Mouse (Mus musculus): Measurements from ENCODE around the gene Sgpp1. TPM values are rescaled to one million over a fixed set of nuclear protein-coding genes. Genes with fewer than 3 reads are reported as not detected.
"Not testable (repeated sequence)": the region's sequence is repeated elsewhere in the genome, so short reads cannot be mapped to it uniquely, and the experiment has no call there.

Gene Sgpp1
- polyA plus RNA-seq, 1 experiment from 2014 or later = 40.7 TPM

GRCm38 (mm10) chr12:75709506-75709905, 26.0 kb downstream of the Sgpp1 start:
- Histone ChIP-seq H3K27me3 (no peaks in the 10 kb centered on the region), H3K4me1 (no peaks in the 10 kb centered on the region), H3K9me3 (no peaks in the 10 kb centered on the region), H3K4me3 (no peak overlapping the region), H3K4me2 (no peak overlapping the region), H3K36me3 (peaks cover 6% of the 10 kb centered on the region; the same call in 1 of the 2 replicates), H3K9ac (no peak overlapping the region), H3K27ac (no peak overlapping the region)
- ATAC-seq (ENCODE audit: insufficient number of reproducible peaks, low FRiP score, low TSS enrichment, low read depth) = no peak
- 74% methylated on average over 2 of the region's 2 CpGs for WGBS

- H3K4me1 ChIP-seq = peaks cover 7% of the 10 kb centered on the region; the same call in 1 of the 2 replicates
- H3K27ac ChIP-seq = no peak overlapping the region
- no peak overlapping the region for H3K4me3 ChIP-seq
- WGBS = 91% methylated on average over 7 of the region's 7 CpGs
- no peaks in the 10 kb centered on the region for H3K9me3 ChIP-seq
- no peaks in the 10 kb centered on the region for H3K36me3 ChIP-seq
- no peak for ATAC-seq (ENCODE audit: insufficient number of reproducible peaks, low FRiP score, low TSS enrichment, low read depth)
- no peaks in the 10 kb centered on the region for H3K27me3 ChIP-seq
- no peak overlapping the region for H3K9ac ChIP-seq
- H3K4me2 ChIP-seq = no peak overlapping the region
These were observed 28.9 kb downstream of the Sgpp1 start for GRCm38 (mm10) chr12:75706670-75707069.

DNA sequence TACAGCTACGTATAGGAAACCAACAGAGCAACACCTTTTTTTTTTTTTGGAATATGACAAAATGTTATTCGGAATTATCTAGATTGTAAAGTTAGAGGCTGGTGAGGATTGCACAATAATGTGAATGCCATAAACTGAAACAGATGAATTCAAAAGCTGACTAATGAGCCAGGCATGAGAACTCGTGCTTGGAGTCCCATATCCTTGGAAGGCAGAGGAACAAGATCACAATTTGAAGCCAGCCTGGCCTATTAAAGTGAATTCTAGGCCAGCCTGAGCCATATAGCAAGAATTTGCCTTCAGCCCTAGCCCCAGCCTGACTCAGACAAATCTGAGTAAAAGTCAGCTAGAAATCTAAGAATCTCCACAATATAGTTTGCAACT, 32.8 kb downstream of the Sgpp1 start:
- H3K4me1 ChIP-seq = peaks cover 15% of the 10 kb centered on the region; the same call in 1 of the 2 replicates
- H3K36me3 ChIP-seq = no peaks in the 10 kb centered on the region
- H3K9me3 ChIP-seq = no peaks in the 10 kb centered on the region
- ATAC-seq (ENCODE audit: insufficient number of reproducible peaks, low FRiP score, low TSS enrichment, low read depth) = no peak
- WGBS = 64% methylated on average over 3 of the region's 3 CpGs
- no peak overlapping the region for H3K4me3 ChIP-seq
- H3K9ac ChIP-seq = no peak overlapping the region
- no peaks in the 10 kb centered on the region for H3K27me3 ChIP-seq
- no peak overlapping the region for H3K27ac ChIP-seq
- no peak overlapping the region for H3K4me2 ChIP-seq

DNA sequence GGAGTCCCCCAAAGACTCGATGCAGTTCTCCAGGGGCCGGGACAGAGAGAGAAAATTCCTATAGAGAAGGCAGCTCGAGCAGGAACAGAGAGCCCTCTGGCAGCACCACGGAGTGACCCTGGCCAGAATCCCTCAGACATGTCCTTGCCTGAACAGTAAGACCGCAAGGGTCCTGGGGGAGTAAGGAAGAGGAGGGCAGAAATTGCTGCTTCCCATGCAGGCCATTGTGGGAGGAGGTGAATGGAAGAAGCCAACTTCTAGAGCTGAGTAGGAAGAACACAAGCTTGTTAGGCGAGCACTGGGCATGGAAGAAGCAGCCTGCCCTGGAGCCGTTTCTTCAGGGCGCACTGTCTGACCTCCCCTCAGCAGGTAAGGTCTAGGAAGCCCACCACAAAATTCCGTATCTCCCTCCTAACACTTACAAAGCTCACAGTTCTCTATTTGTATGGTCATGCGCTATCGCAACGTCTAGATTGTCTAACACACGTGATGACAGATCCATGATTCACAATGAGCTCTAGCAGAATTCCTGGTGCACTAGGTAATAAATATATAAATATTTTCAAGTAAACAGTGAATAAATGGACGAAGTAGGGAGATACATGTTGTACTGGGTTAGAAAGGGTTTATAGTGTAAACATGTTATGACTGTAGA, 33.3 kb downstream of the Sgpp1 start:
- H3K9ac ChIP-seq = no peak overlapping the region
- no peaks in the 10 kb centered on the region for H3K27me3 ChIP-seq
- 0 out of 2 replicates have a peak overlapping the region, but pooled peaks have one; percentile 6 for H3K27ac ChIP-seq
- no peak for ATAC-seq (ENCODE audit: insufficient number of reproducible peaks, low FRiP score, low TSS enrichment, low read depth)
- peak overlapping the region; percentile 11; the same call in 1 of the 2 replicates for H3K4me3 ChIP-seq
- peak overlapping the region; percentile 40 for H3K4me2 ChIP-seq
- H3K9me3 ChIP-seq = no peaks in the 10 kb centered on the region
- peaks cover 15% of the 10 kb centered on the region; the same call in 1 of the 2 replicates for H3K4me1 ChIP-seq
- no peaks in the 10 kb centered on the region for H3K36me3 ChIP-seq
- WGBS = 63% methylated on average over 14 of the region's 14 CpGs

- no peak overlapping the region for H3K9ac ChIP-seq
- ATAC-seq (ENCODE audit: insufficient number of reproducible peaks, low FRiP score, low TSS enrichment, low read depth) = no peak
- H3K9me3 ChIP-seq = no peaks in the 10 kb centered on the region
- peak overlapping the region; percentile 40 for H3K4me2 ChIP-seq
- H3K4me1 ChIP-seq = peaks cover 15% of the 10 kb centered on the region; the same call in 1 of the 2 replicates
- no peaks in the 10 kb centered on the region for H3K27me3 ChIP-seq
- H3K4me3 ChIP-seq = peak overlapping the region; percentile 11; the same call in 1 of the 2 replicates
- H3K27ac ChIP-seq = 0 out of 2 replicates have a peak overlapping the region, but pooled peaks have one; percentile 6
- 30% methylated on average over 21 of the region's 21 CpGs for WGBS
- H3K36me3 ChIP-seq = no peaks in the 10 kb centered on the region
These were observed 34.1 kb downstream of the Sgpp1 start for GRCm38 (mm10) chr12:75701173-75702083.

DNA sequence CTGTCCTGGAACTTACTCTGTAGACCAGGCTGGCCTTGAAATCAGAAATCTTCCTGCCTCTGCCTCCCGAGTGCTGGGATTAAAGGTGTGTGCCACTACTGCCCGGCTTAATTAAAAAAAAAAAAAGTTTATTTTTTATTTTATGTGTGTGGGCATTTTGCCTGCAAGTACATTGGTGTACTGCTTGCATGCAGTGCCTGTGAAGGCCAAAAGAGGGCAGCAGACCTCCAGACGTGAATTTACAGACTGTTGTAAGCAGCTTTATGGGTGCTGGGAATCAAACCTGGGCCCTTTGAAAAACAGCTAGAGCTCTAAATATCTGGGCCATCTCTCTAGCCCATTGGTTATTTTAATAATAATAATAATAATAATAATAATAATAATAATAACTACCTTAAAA, 36.8 kb downstream of the Sgpp1 start:
- H3K9me3 ChIP-seq = no peaks in the 10 kb centered on the region
- H3K9ac ChIP-seq = no peak overlapping the region
- peaks cover 15% of the 10 kb centered on the region; the same call in 1 of the 2 replicates for H3K4me1 ChIP-seq
- H3K4me2 ChIP-seq = no peak overlapping the region
- 93% methylated on average over 3 of the region's 3 CpGs for WGBS
- no peaks in the 10 kb centered on the region for H3K36me3 ChIP-seq
- no peak for ATAC-seq (ENCODE audit: insufficient number of reproducible peaks, low FRiP score, low TSS enrichment, low read depth)
- H3K4me3 ChIP-seq = no peak overlapping the region
- no peak overlapping the region for H3K27ac ChIP-seq
- H3K27me3 ChIP-seq = no peaks in the 10 kb centered on the region

DNA sequence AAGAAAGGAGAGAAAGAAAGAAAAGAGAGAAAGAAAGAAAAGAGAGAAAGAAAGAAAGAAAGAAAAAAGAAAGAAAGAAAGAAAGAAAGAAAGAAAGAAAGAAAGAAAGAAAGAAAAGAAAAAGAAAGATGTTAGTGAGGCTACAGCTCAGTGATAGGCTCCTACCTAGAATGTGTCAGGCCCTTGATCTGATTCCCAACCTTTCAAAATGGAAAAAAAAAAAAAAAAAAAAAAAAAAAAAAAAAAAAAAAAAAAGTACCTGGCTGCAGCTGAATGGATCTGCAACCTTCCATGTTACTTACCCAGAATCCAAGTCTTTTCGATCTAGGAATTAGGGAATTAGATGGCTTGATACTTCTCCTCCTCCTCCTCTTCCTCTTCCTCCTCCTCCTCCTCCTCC, 39.7 kb downstream of the Sgpp1 start:
- not testable (repeated sequence) for H3K9ac ChIP-seq; H3K4me3 ChIP-seq; H3K36me3 ChIP-seq; H3K27ac ChIP-seq; H3K4me1 ChIP-seq; H3K27me3 ChIP-seq; H3K4me2 ChIP-seq; ATAC-seq (ENCODE audit: insufficient number of reproducible peaks, low FRiP score, low TSS enrichment, low read depth); H3K9me3 ChIP-seq
- 95% methylated on average over 1 of the region's 1 CpGs for WGBS

- no peak for ATAC-seq (ENCODE audit: insufficient number of reproducible peaks, low FRiP score, low TSS enrichment, low read depth)
- H3K36me3 ChIP-seq = no peaks in the 10 kb centered on the region
- H3K27me3 ChIP-seq = no peaks in the 10 kb centered on the region
- no peaks in the 10 kb centered on the region for H3K4me1 ChIP-seq
- no peak overlapping the region for H3K9ac ChIP-seq
- H3K4me2 ChIP-seq = no peak overlapping the region
- 81% methylated on average over 2 of the region's 2 CpGs for WGBS
- H3K9me3 ChIP-seq = no peaks in the 10 kb centered on the region
- no peak overlapping the region for H3K4me3 ChIP-seq
- H3K27ac ChIP-seq = no peak overlapping the region
These were observed 46.5 kb downstream of the Sgpp1 start for GRCm38 (mm10) chr12:75689003-75689402.

DNA sequence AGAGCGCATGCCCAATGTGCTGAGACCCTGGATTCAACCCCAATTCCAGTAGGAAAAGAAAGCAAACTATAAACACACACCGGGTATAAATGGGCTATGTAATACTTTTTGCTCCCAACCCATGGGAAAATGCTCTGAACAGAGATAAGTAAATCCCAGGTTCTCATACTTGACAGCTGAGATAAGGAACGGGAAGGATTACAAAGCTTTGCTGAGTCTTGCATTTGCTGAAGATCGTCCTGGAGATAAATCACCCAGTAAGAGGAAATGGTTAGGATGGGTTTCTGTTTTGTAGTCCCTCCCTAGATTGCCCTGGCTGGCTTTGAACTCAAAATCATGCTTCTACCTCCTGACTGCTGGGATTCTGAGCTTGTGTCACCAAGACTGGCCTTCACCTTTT, 48.2 kb downstream of the Sgpp1 start:
- 52% methylated on average over 4 of the region's 4 CpGs for whole genome bisulfite sequencing
- H3K9ac ChIP-seq = no peak overlapping the region
- no peaks in the 10 kb centered on the region for H3K9me3 ChIP-seq
- H3K27ac ChIP-seq = no peak overlapping the region
- no peak overlapping the region for H3K4me3 ChIP-seq
- H3K27me3 ChIP-seq = no peaks in the 10 kb centered on the region
- no peak for ATAC-seq (ENCODE audit: insufficient number of reproducible peaks, low FRiP score, low TSS enrichment, low read depth)
- H3K4me1 ChIP-seq = no peaks in the 10 kb centered on the region
- no peaks in the 10 kb centered on the region for H3K36me3 ChIP-seq
- no peak overlapping the region for H3K4me2 ChIP-seq

DNA sequence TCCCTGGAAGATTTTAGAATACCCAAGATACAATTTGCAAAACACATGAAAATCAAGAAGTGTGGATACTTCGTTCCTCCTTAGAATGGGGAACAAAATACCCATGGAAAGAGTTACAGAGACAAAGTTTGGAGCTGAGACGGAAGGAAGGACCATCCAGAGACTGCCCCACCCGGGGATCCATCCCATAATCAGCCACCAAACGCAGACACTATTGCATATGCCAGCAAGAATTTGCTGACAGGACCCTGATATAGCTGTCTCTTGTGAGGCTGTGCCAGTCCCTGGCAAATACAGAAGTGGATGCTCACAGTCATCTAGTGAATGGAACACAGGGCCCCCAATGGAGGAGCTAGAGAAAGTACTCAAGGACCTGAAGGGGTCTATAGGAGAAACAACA, 51.5 kb downstream of the Sgpp1 start:
- not testable (repeated sequence) for H3K4me1 ChIP-seq; H3K9me3 ChIP-seq; H3K27me3 ChIP-seq; H3K4me3 ChIP-seq; H3K36me3 ChIP-seq; ATAC-seq (ENCODE audit: insufficient number of reproducible peaks, low FRiP score, low TSS enrichment, low read depth); H3K4me2 ChIP-seq; H3K9ac ChIP-seq; H3K27ac ChIP-seq
- WGBS = 80% methylated on average over 4 of the region's 4 CpGs

DNA sequence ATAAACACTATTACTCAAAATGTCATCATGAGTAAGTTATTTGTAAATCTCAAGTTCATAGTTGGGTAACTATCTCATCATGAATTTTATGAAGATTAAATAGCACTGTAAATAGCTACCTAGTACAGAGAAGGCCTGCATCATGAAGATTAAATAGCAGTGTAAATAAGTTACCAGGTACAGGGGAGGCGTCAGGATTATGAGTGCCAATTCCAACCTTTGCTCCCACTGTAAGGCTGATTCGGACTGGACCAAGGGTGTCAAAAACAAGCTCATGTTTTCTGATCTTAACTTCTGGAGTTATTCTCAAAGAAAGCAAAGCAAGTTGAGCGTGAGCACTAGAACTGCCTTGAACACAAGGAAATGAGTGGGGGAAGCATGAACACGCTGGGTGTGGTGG, 51.9 kb downstream of the Sgpp1 start:
- H3K27ac ChIP-seq = no peak overlapping the region
- ATAC-seq (ENCODE audit: insufficient number of reproducible peaks, low FRiP score, low TSS enrichment, low read depth) = no peak

GRCm38 (mm10) chr12:75682842-75683241, 52.7 kb downstream of the Sgpp1 start:
- 39% methylated on average over 2 of the region's 2 CpGs for WGBS
- no peaks in the 10 kb centered on the region for H3K4me1 ChIP-seq
- no peaks in the 10 kb centered on the region for H3K9me3 ChIP-seq
- ATAC-seq (ENCODE audit: insufficient number of reproducible peaks, low FRiP score, low TSS enrichment, low read depth) = no peak
- H3K27ac ChIP-seq = no peak overlapping the region
- H3K9ac ChIP-seq = no peak overlapping the region
- no peak overlapping the region for H3K4me2 ChIP-seq
- H3K36me3 ChIP-seq = no peaks in the 10 kb centered on the region
- H3K27me3 ChIP-seq = no peaks in the 10 kb centered on the region
- H3K4me3 ChIP-seq = no peak overlapping the region

More for the DNA sequence above, 51.9 kb downstream of the Sgpp1 start:
- no peaks in the 10 kb centered on the region for H3K4me1 ChIP-seq
- H3K9me3 ChIP-seq = no peaks in the 10 kb centered on the region
- H3K36me3 ChIP-seq = no peaks in the 10 kb centered on the region
- H3K4me3 ChIP-seq = no peak overlapping the region
- H3K9ac ChIP-seq = no peak overlapping the region
- no peak overlapping the region for H3K4me2 ChIP-seq
- H3K27me3 ChIP-seq = no peaks in the 10 kb centered on the region
- WGBS = 87% methylated on average over 4 of the region's 4 CpGs

All from limb, embryonic 15.5 days (tissue).